Mouse (Mus musculus): Measurements from ENCODE around the gene Eefsec. TPM values are rescaled to one million over a fixed set of nuclear protein-coding genes. Genes with fewer than 3 reads are reported as not detected.

Eefsec gene
- polyA plus RNA-seq, 1 experiment from 2014 or later = 41.3 TPM

DNA sequence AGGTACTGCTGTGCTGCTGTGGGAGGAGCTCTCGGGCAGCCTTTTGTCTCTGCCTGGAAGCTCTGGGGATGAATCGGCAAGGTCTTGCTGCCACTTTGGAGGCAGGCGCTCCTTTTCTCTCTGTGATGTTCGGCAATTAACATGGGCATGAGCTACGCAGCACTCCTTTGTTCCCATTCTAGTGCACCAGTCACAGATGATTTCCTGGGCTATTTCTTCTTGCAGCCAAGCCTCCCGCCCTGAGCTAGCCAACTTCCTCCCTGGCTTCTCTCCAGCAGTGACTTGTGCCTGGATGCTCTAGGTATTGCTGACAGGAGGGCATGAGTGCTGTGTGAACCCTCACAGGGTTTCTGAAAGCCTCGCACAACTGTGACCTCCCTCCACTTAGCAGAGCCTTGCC is 36.8 kb upstream of the Eefsec start:
- H3K36me3 ChIP-seq (ENCODE audit: control insufficient read depth, insufficient read depth, low read length) = peaks cover 7% of the 10 kb centered on the region; the same call in 1 of the 2 replicates
- no peaks in the 10 kb centered on the region for H3K4me1 ChIP-seq (replicated peaks; ENCODE audit: control insufficient read depth, insufficient read depth, low read length)
- DNase-seq (ENCODE audit: low spot score) (no peak), ATAC-seq (replicated peaks; ENCODE audit: low FRiP score) (no peak)
- no peak overlapping the region for H3K9ac ChIP-seq (ENCODE audit: low read length)
- H3K4me2 ChIP-seq (ENCODE audit: low read depth, low read length, severe bottlenecking) = no peak overlapping the region
- H3K4me3 ChIP-seq (ENCODE audit: low read depth, low read length) = no peak overlapping the region
- WGBS = 76% methylated on average over 7 of the region's 7 CpGs
- H3K9me3 ChIP-seq (ENCODE audit: control insufficient read depth, low read length) = no peaks in the 10 kb centered on the region
- H3K27ac ChIP-seq (ENCODE audit: low read depth, low read length) = no peak overlapping the region
- H3K27me3 ChIP-seq (ENCODE audit: control insufficient read depth, insufficient read depth, low read length) = no peaks in the 10 kb centered on the region

DNA sequence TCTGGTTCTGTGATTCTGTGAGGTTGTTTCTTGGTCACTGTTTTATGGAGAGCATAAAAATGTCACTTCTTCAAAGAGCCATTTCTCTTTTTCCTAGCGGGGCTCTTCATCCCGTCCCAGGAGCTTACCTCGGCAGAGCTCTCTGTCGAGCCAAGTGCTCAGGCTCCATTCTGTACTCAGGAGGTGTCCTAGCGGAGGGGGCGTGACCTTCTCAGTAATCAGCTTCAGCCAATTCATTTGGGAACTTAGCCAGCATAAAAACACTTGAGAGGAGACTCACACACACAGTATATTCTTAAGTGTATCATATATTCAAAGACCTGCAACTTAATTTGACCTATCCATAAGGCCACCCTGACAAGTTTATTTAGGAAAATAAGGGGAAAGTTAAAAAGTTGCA is 34.1 kb upstream of the Eefsec start:
- Histone ChIP-seq H3K9me3 (ENCODE audit: control insufficient read depth, low read length) (no peaks in the 10 kb centered on the region), H3K27me3 (ENCODE audit: control insufficient read depth, insufficient read depth, low read length) (no peaks in the 10 kb centered on the region), H3K4me2 (ENCODE audit: low read depth, low read length, severe bottlenecking) (no peak overlapping the region), H3K27ac (ENCODE audit: low read depth, low read length) (no peak overlapping the region), H3K9ac (ENCODE audit: low read length) (no peak overlapping the region), H3K36me3 (ENCODE audit: control insufficient read depth, insufficient read depth, low read length) (peaks cover 5% of the 10 kb centered on the region; the same call in 1 of the 2 replicates), H3K4me3 (ENCODE audit: low read depth, low read length) (no peak overlapping the region), H3K4me1 (replicated peaks; ENCODE audit: control insufficient read depth, insufficient read depth, low read length) (no peaks in the 10 kb centered on the region)
- no peak for ATAC-seq (replicated peaks; ENCODE audit: low FRiP score)
- no peak for DNase-seq (ENCODE audit: low spot score)
- 74% methylated on average over 6 of the region's 6 CpGs for WGBS

DNA sequence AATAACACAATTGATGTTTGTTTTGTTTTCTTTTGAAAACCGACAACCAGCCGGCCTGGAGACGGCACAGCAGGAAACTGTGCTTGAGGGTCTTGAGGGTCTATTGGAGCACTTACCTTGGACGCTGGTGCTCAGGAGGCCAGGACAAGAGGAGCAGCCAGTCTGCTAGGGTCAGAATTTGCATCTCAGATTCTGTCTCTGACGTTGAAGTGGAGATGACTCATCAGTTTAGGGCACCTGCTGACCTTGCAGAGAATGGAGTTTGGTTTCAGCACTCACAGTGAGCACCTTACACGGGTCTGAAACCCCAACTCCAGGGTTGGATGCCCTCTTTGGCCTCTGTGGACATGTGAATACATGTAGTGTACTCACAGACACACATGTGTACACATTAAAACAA is 23.5 kb upstream of the Eefsec start:
- WGBS = 74% methylated on average over 6 of the region's 6 CpGs
- no peak overlapping the region for H3K9ac ChIP-seq (ENCODE audit: low read length)
- no peak overlapping the region for H3K4me3 ChIP-seq (ENCODE audit: low read depth, low read length)
- DNase-seq (ENCODE audit: low spot score) (no peak), ATAC-seq (replicated peaks; ENCODE audit: low FRiP score) (no peak)
- H3K4me2 ChIP-seq (ENCODE audit: low read depth, low read length, severe bottlenecking) = no peak overlapping the region
- peaks cover 2% of the 10 kb centered on the region; the same call in 1 of the 2 replicates for H3K4me1 ChIP-seq (replicated peaks; ENCODE audit: control insufficient read depth, insufficient read depth, low read length)
- no peaks in the 10 kb centered on the region for H3K27me3 ChIP-seq (ENCODE audit: control insufficient read depth, insufficient read depth, low read length)
- H3K9me3 ChIP-seq (ENCODE audit: control insufficient read depth, low read length) = no peaks in the 10 kb centered on the region
- H3K36me3 ChIP-seq (ENCODE audit: control insufficient read depth, insufficient read depth, low read length) = peaks cover 9% of the 10 kb centered on the region; the same call in 1 of the 2 replicates
- H3K27ac ChIP-seq (ENCODE audit: low read depth, low read length) = no peak overlapping the region

DNA sequence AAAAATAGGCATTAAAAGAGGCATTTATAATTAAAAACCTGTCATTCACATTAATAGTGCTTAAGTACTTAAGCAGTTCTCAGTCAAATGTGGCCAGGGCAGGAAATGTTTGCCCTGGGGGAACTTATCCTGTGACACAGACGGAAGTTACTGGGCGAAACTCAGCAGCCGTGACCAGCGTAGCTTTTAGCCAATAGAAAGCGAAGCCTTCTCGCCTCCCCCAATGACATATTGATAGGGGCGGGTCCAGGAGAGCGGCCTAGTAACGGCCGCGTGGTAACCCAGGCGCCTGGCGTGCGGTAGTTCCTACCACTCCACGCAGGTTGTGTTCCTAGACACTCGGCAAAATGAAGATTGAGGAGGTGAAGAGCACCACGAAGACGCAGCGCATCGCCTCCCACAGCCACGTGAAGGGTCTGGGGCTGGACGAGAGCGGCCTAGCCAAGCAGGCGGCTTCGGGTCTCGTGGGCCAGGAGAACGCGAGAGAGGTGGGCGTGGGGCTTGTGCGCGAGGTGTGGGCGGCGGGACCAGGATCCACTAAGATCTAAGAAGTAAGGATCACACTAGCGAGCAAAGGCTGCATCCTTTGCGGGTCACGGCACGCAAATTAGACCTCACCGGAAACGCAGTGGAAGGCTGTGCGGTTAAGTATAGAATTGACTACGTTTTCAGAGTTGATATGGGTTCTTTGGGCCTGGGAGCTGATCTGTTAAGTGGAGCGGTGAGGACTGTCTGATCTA is 19.0 kb upstream of the Eefsec start, which contains the start of gene Ruvbl1:
TSS of gene Ruvbl1 (plus strand) at position 229 of the 740 bp plus-strand sequence.
- peak; percentile 91 for DNase-seq (ENCODE audit: low spot score)
- Histone ChIP-seq H3K36me3 (ENCODE audit: control insufficient read depth, insufficient read depth, low read length) (no peaks in the 10 kb centered on the region; the same call in 1 of the 2 replicates), H3K4me2 (ENCODE audit: low read depth, low read length, severe bottlenecking) (peak within 1 kb of the TSS; percentile 81), H3K4me1 (replicated peaks; ENCODE audit: control insufficient read depth, insufficient read depth, low read length) (peaks cover 2% of the 10 kb centered on the region; the same call in 1 of the 2 replicates), H3K9me3 (ENCODE audit: control insufficient read depth, low read length) (no peaks in the 10 kb centered on the region), H3K4me3 (ENCODE audit: low read depth, low read length) (peak within 1 kb of the TSS; percentile 69), H3K27ac (ENCODE audit: low read depth, low read length) (no peak within 1 kb of the TSS), H3K27me3 (ENCODE audit: control insufficient read depth, insufficient read depth, low read length) (no peaks in the 10 kb centered on the region), H3K9ac (ENCODE audit: low read length) (peak within 1 kb of the TSS; percentile 73)
- WGBS = under 1% methylated on average over 39 of the region's 42 CpGs
- ATAC-seq (replicated peaks; ENCODE audit: low FRiP score) = peak; percentile 99

DNA sequence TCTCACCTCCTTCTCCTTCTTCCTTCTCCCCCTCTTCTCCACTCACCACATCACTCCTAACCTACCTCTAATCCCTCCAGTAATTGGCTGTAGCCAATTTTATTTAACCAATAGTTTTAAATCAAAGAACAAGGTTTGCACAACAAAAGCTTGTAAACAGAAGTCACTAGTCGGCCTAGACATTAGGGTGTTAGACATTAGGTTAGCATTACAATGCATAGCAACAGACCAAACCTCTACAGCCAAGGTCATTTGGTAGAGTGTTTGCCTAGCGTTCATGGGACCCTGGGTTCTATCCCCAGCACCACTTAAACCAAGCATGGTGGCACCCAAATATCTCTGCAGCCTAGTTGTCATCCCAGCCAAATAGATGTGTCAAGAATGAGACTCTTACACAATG is 8.2 kb upstream of the Eefsec start:
- Histone ChIP-seq H3K4me1 (replicated peaks; ENCODE audit: control insufficient read depth, insufficient read depth, low read length) (no peaks in the 10 kb centered on the region), H3K27me3 (ENCODE audit: control insufficient read depth, insufficient read depth, low read length) (no peaks in the 10 kb centered on the region), H3K36me3 (ENCODE audit: control insufficient read depth, insufficient read depth, low read length) (no peaks in the 10 kb centered on the region), H3K4me2 (ENCODE audit: low read depth, low read length, severe bottlenecking) (no peak overlapping the region), H3K27ac (ENCODE audit: low read depth, low read length) (no peak overlapping the region), H3K9ac (ENCODE audit: low read length) (no peak overlapping the region), H3K9me3 (ENCODE audit: control insufficient read depth, low read length) (no peaks in the 10 kb centered on the region), H3K4me3 (ENCODE audit: low read depth, low read length) (no peak overlapping the region)
- DNase-seq (ENCODE audit: low spot score) (no peak), ATAC-seq (replicated peaks; ENCODE audit: low FRiP score) (no peak)
- 61% methylated on average over 2 of the region's 2 CpGs for WGBS

DNA sequence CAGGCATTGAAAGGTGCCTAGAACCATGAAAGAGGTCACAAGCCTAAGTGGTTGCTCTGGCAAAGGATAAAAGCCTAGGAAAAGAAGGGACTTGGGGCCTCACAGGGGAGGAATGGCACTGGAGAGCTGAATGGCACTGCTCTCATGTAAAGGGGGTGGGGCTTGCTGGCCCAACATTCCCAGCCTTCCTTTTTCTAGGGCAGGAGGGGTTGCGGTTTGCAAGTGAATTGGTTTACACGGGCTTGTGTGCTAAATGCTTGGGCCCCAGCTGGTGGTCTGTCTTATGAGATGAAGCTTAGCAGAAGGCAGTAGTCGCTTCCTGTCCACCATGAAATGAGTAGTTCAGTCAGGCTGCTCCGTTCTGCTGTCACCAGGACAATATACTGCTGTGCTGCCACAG is 1.1 kb upstream of the Eefsec start:
- 0 out of 2 replicates have a peak overlapping the region, but pooled peaks have one; percentile 11 for H3K4me2 ChIP-seq (ENCODE audit: low read depth, low read length, severe bottlenecking)
- 16% methylated on average over 4 of the region's 4 CpGs for WGBS
- H3K9me3 ChIP-seq (ENCODE audit: control insufficient read depth, low read length) = no peaks in the 10 kb centered on the region
- H3K27ac ChIP-seq (ENCODE audit: low read depth, low read length) = no peak overlapping the region
- no peak overlapping the region for H3K4me3 ChIP-seq (ENCODE audit: low read depth, low read length)
- DNase-seq (ENCODE audit: low spot score) = peak; percentile 55
- peak; percentile 45; the same call in 1 of the 2 replicates for ATAC-seq (replicated peaks; ENCODE audit: low FRiP score)
- H3K36me3 ChIP-seq (ENCODE audit: control insufficient read depth, insufficient read depth, low read length) = no peaks in the 10 kb centered on the region
- H3K27me3 ChIP-seq (ENCODE audit: control insufficient read depth, insufficient read depth, low read length) = no peaks in the 10 kb centered on the region
- H3K4me1 ChIP-seq (replicated peaks; ENCODE audit: control insufficient read depth, insufficient read depth, low read length) = peaks cover 7% of the 10 kb centered on the region; the same call in 1 of the 2 replicates
- H3K9ac ChIP-seq (ENCODE audit: low read length) = no peak overlapping the region

DNA sequence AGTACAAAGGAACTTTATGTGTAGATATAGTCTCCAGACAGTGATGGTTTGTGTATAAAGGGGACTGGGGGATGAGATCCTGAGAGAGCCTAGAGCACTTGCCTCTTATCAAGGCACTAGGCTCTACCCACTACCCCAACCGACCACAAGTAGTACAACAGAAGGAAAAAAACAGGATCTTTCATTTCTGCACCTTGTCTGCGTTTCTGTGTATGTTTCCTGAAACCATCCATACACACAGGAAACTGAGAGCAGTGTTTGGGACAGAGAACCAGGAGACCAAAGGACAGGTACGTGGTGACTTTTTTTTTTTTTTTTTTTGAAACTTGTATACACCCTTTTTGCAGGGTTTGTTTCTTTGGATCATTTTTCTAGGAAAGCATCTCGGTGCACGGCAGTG is 678 bp downstream of the Eefsec start:
- Histone ChIP-seq H3K4me3 (ENCODE audit: low read depth, low read length) (peak overlapping the region; percentile 76), H3K9me3 (ENCODE audit: control insufficient read depth, low read length) (no peaks in the 10 kb centered on the region), H3K9ac (ENCODE audit: low read length) (peak overlapping the region; percentile 86), H3K36me3 (ENCODE audit: control insufficient read depth, insufficient read depth, low read length) (no peaks in the 10 kb centered on the region), H3K4me1 (replicated peaks; ENCODE audit: control insufficient read depth, insufficient read depth, low read length) (peaks cover 7% of the 10 kb centered on the region; the same call in 1 of the 2 replicates), H3K27me3 (ENCODE audit: control insufficient read depth, insufficient read depth, low read length) (no peaks in the 10 kb centered on the region), H3K4me2 (ENCODE audit: low read depth, low read length, severe bottlenecking) (peak overlapping the region; percentile 85), H3K27ac (ENCODE audit: low read depth, low read length) (no peak overlapping the region)
- ATAC-seq (replicated peaks; ENCODE audit: low FRiP score) = no peak
- DNase-seq (ENCODE audit: low spot score) = no peak
- 13% methylated on average over 5 of the region's 5 CpGs for WGBS

DNA sequence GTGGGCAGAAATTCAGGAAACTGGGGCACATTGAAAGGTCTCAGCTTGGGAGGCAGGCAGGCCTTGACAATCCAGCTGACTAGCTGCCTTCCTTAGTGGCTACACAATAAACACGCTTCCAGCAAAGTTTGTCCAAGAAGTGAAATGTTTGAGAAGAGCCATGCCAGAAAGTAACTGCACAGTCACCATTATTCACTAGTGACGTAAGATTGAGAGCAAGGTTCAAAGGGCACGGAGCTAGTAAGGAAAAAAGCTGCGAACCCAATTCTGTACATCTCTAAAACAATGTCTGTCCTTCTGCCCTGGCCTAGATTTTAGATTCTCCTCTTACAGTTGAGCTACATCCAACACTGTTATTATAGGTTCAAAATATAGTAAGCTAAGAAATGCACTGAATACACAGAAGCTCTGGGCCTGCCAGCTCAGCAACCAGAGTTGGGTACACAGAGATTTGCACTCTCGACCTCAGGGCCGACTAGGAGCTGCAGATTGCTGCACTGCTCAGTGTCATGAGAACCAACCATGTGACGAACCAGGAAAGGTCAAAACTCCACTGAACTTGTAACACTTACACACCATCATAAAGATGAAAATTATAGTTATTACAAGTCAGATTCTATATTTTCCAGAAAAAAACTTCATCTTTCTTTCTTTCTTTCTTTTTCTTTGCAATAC is 2.1 kb downstream of the Eefsec start:
- Histone ChIP-seq H3K27me3 (ENCODE audit: control insufficient read depth, insufficient read depth, low read length) (no peaks in the 10 kb centered on the region), H3K4me3 (ENCODE audit: low read depth, low read length) (no peak overlapping the region), H3K27ac (ENCODE audit: low read depth, low read length) (no peak overlapping the region), H3K4me2 (ENCODE audit: low read depth, low read length, severe bottlenecking) (no peak overlapping the region), H3K9ac (ENCODE audit: low read length) (no peak overlapping the region), H3K4me1 (replicated peaks; ENCODE audit: control insufficient read depth, insufficient read depth, low read length) (peaks cover 7% of the 10 kb centered on the region; the same call in 1 of the 2 replicates), H3K36me3 (ENCODE audit: control insufficient read depth, insufficient read depth, low read length) (no peaks in the 10 kb centered on the region), H3K9me3 (ENCODE audit: control insufficient read depth, low read length) (no peaks in the 10 kb centered on the region)
- ATAC-seq (replicated peaks; ENCODE audit: low FRiP score) (no peak), DNase-seq (ENCODE audit: low spot score) (no peak)
- WGBS = 87% methylated on average over 7 of the region's 7 CpGs
